Mouse (Mus musculus) CH12.LX (cell line): Measurements from ENCODE around the gene Jmjd8. TPM values are rescaled to one million over a fixed set of nuclear protein-coding genes. Genes with fewer than 3 reads are reported as not detected.

Experiments used
- DNase-seq: peaks from one replicate; pipeline ENCODE4 v3.0.0-alpha.2; 2013; ENCODE audit errors: extremely low read depth
- H3K27ac ChIP-seq: 2 replicates; pipeline ENCODE4 v1.5.1; 2012; ENCODE audit warnings: low read depth, mild to moderate bottlenecking, control low read depth, moderate library complexity; ENCODE audit not compliant: insufficient read depth
- H3K27me3 ChIP-seq: replicated peaks from 2 replicates; pipeline ENCODE3; 2012; ENCODE audit warnings: inconsistent platforms
- H3K36me3 ChIP-seq, 2 experiments: replicated peaks in 1 of 2; 2 replicates each; pipeline versions ENCODE3 to v1.6.1; 2012; ENCODE audit warnings: inconsistent platforms in 1 of 2, low read length in 1 of 2, mild to moderate bottlenecking in 1 of 2, mixed read lengths in 1 of 2, moderate library complexity in 1 of 2; ENCODE audit not compliant: control insufficient read depth in 1 of 2, insufficient read depth in 1 of 2
- H3K4me1 ChIP-seq, 2 experiments: 2 replicates each; pipeline ENCODE4 v1.6.1; 2012; ENCODE audit warnings: inconsistent platforms in 1 of 2, moderate library complexity in 1 of 2; ENCODE audit not compliant: insufficient read depth in 2 of 2, control insufficient read depth in 1 of 2
- H3K4me2 ChIP-seq: 2 replicates; pipeline ENCODE4 v1.6.1; 2012; ENCODE audit warnings: low read depth, mild to moderate bottlenecking, control low read depth; ENCODE audit not compliant: poor library complexity, insufficient read depth, severe bottlenecking
- H3K4me3 ChIP-seq, 3 experiments: fragments of 150-350 bp in 1 of 3; sonication (generic) in 1 of 3; replicated peaks in 1 of 3; 2 replicates each; pipeline versions ENCODE3 to v1.5.1; 2011 to 2012; ENCODE audit warnings: low read depth in 2 of 3, low read length in 2 of 3, mild to moderate bottlenecking in 2 of 3, moderate library complexity in 2 of 3, control low read depth in 1 of 3, improper control_type of control experiment in 1 of 3, inconsistent platforms in 1 of 3, mixed read lengths in 1 of 3; ENCODE audit not compliant: poor library complexity in 1 of 3
- H3K79me2 ChIP-seq: replicated peaks from 2 replicates; pipeline ENCODE4 v1.6.1; 2012; ENCODE audit warnings: mild to moderate bottlenecking, moderate library complexity; ENCODE audit not compliant: control insufficient read depth, poor library complexity, insufficient read depth, severe bottlenecking; ENCODE audit errors: extremely low read depth
- H3K9ac ChIP-seq: 2 replicates; pipeline ENCODE4 v1.6.1; 2012; ENCODE audit warnings: low read depth, mild to moderate bottlenecking, control low read depth, moderate library complexity; ENCODE audit not compliant: insufficient read depth
- H3K9me3 ChIP-seq: replicated peaks from 2 replicates; pipeline ENCODE3; 2012; ENCODE audit warnings: low read length, inconsistent platforms, mixed read lengths
- BHLHE40 ChIP-seq: IDR thresholded peaks from 2 replicates; pipeline ENCODE4 v1.6.1; 2011; ENCODE audit warnings: mild to moderate bottlenecking, low read depth, low read length, improper control_type of control experiment
- CHD1 ChIP-seq: IDR thresholded peaks from 2 replicates; pipeline ENCODE4 v1.6.1; 2012; ENCODE audit warnings: low read depth, low read length, improper control_type of control experiment, inconsistent platforms
- CHD2 ChIP-seq: IDR thresholded peaks from 2 replicates; pipeline ENCODE4 v1.6.1; 2011; ENCODE audit warnings: low read length, improper control_type of control experiment
- CTCF ChIP-seq, 2 experiments: IDR thresholded peaks in 1 of 2; conservative IDR thresholded peaks in 1 of 2; 2 replicates each; pipeline ENCODE4 v1.5.1; 2011 to 2012; ENCODE audit warnings: low read depth in 2 of 2, low read length in 2 of 2, improper control_type of control experiment in 1 of 2, inconsistent platforms in 1 of 2, mild to moderate bottlenecking in 1 of 2, moderate library complexity in 1 of 2
- EP300 ChIP-seq: IDR thresholded peaks from 2 replicates; pipeline ENCODE4 v1.6.1; 2011; ENCODE audit warnings: low read length, improper control_type of control experiment
- ETS1 ChIP-seq: conservative IDR thresholded peaks from 2 replicates; pipeline ENCODE4 v1.6.1; 2012; ENCODE audit warnings: low read depth, mild to moderate bottlenecking, inconsistent platforms, low read length, improper control_type of control experiment, moderate library complexity
- GABPA ChIP-seq: IDR thresholded peaks from 2 replicates; pipeline ENCODE4 v1.6.1; 2012; ENCODE audit warnings: low read depth, low read length, improper control_type of control experiment, inconsistent platforms; ENCODE audit not compliant: insufficient replicate concordance
- HCFC1 ChIP-seq: IDR thresholded peaks from 2 replicates; pipeline ENCODE4 v1.6.1; 2012; ENCODE audit warnings: low read depth, mild to moderate bottlenecking, inconsistent platforms, low read length, improper control_type of control experiment
- JUN ChIP-seq: IDR thresholded peaks from 2 replicates; pipeline ENCODE4 v1.6.1; 2011; ENCODE audit warnings: low read depth, mild to moderate bottlenecking, low read length, improper control_type of control experiment, moderate library complexity; ENCODE audit not compliant: insufficient read depth
- KAT2A ChIP-seq: IDR thresholded peaks from 2 replicates; pipeline ENCODE4 v1.6.1; 2012; ENCODE audit warnings: low read length, improper control_type of control experiment, inconsistent platforms; ENCODE audit not compliant: insufficient replicate concordance
- MAX ChIP-seq: IDR thresholded peaks from 2 replicates; pipeline ENCODE4 v1.6.1; 2011; ENCODE audit warnings: low read length, improper control_type of control experiment
- MAZ ChIP-seq: IDR thresholded peaks from 2 replicates; pipeline ENCODE4 v1.6.1; 2012; ENCODE audit warnings: low read depth, mild to moderate bottlenecking, inconsistent platforms, low read length, improper control_type of control experiment, moderate library complexity
- MEF2A ChIP-seq: IDR thresholded peaks from 2 replicates; pipeline ENCODE4 v1.6.1; 2014; ENCODE audit warnings: low read depth, mild to moderate bottlenecking, inconsistent platforms, low read length, improper control_type of control experiment, borderline replicate concordance
- MXI1 ChIP-seq: IDR thresholded peaks from 2 replicates; pipeline ENCODE4 v1.6.1; 2011; ENCODE audit warnings: mild to moderate bottlenecking, low read depth, low read length, improper control_type of control experiment
- MYC ChIP-seq: IDR thresholded peaks from 2 replicates; pipeline ENCODE4 v1.6.1; 2011; ENCODE audit warnings: low read depth, mild to moderate bottlenecking, improper control_type of control experiment, low read length
- NRF1 ChIP-seq: IDR thresholded peaks from 2 replicates; pipeline ENCODE4 v1.6.1; 2014; ENCODE audit warnings: low read depth, mild to moderate bottlenecking, inconsistent platforms, low read length, improper control_type of control experiment, moderate library complexity
- PAX5 ChIP-seq: IDR thresholded peaks from 2 replicates; pipeline ENCODE4 v1.6.1; 2012; ENCODE audit warnings: low read length, inconsistent platforms, mixed read lengths
- POLR2A ChIP-seq: IDR thresholded peaks from 2 replicates; pipeline ENCODE4 v1.6.1; 2011; ENCODE audit warnings: low read depth, mild to moderate bottlenecking, improper control_type of control experiment, low read length
- RCOR1 ChIP-seq: conservative IDR thresholded peaks from 2 replicates; pipeline ENCODE4 v1.6.1; 2012; ENCODE audit warnings: low read depth, mild to moderate bottlenecking, inconsistent platforms, low read length, improper control_type of control experiment
- SIN3A ChIP-seq: IDR thresholded peaks from 2 replicates; pipeline ENCODE4 v1.6.1; 2012; ENCODE audit warnings: low read length, improper control_type of control experiment, inconsistent platforms
- SMC3 ChIP-seq: IDR thresholded peaks from 2 replicates; pipeline ENCODE4 v1.6.1; 2011; ENCODE audit warnings: low read depth, low read length, improper control_type of control experiment
- TBP ChIP-seq: conservative IDR thresholded peaks from 2 replicates; pipeline ENCODE4 v1.6.1; 2011; ENCODE audit warnings: low read depth, low read length, improper control_type of control experiment
- TCF12 ChIP-seq: IDR thresholded peaks from 2 replicates; pipeline ENCODE4 v1.6.1; 2014; ENCODE audit warnings: low read depth, mild to moderate bottlenecking, inconsistent platforms, low read length, improper control_type of control experiment
- UBTF ChIP-seq: IDR thresholded peaks from 2 replicates; pipeline ENCODE4 v1.6.1; 2012; ENCODE audit warnings: low read depth, mild to moderate bottlenecking, inconsistent platforms, low read length, improper control_type of control experiment, moderate library complexity
- USF2 ChIP-seq: conservative IDR thresholded peaks from 2 replicates; pipeline ENCODE4 v1.6.1; 2011; ENCODE audit warnings: low read depth, low read length, improper control_type of control experiment
- ZC3H11A ChIP-seq: IDR thresholded peaks from 2 replicates; pipeline ENCODE4 v1.6.1; 2012; ENCODE audit warnings: low read depth, mild to moderate bottlenecking, inconsistent platforms, low read length, improper control_type of control experiment
- ZKSCAN1 ChIP-seq: IDR thresholded peaks from 2 replicates; pipeline ENCODE4 v1.6.1; 2012; ENCODE audit warnings: low read depth, inconsistent platforms, low read length, improper control_type of control experiment, borderline replicate concordance
- ZMIZ1 ChIP-seq: IDR thresholded peaks from 2 replicates; pipeline ENCODE4 v1.6.1; 2012; ENCODE audit warnings: low read depth, mild to moderate bottlenecking, inconsistent platforms, low read length, improper control_type of control experiment
- ZNF384 ChIP-seq: IDR thresholded peaks from 2 replicates; pipeline ENCODE4 v1.6.1; 2012; ENCODE audit warnings: low read depth, low read length, improper control_type of control experiment, inconsistent platforms
- dilution Hi-C: fragments of 300-500 bp; cut with MboI; formaldehyde crosslinking; loops from 2 replicates; pipeline ENCODE4 v1.14.3; 2020; ENCODE audit warnings: low sequenced_read_pairs; ENCODE audit not compliant: extremely low pct_unique_long_range_greater_than_20kb, extremely low pct_ligation_motif_present
- in situ Hi-C: fragments of 300-500 bp; cut with MboI; formaldehyde crosslinking; loops from 3 replicates; pipeline ENCODE4 v1.14.3; 2019; ENCODE audit warnings: low sequenced_read_pairs, low pct_ligation_motif_present, low pct_unique_long_range_greater_than_20kb, mixed read lengths
- polyA plus RNA-seq: library from polyadenylated mRNA; unstranded; fragments of >175 nt; gene quantifications from 2 replicates; pipeline ENCODE4 v1.2.1, GENCODE M21; 2012; ENCODE audit warnings: low read depth; ENCODE audit not compliant: insufficient read length
- total RNA-seq, 2 experiments: library from RNA; depleted of rRNA; stranded (reverse); fragments of 300-350 nt in 1 of 2; fragments of >200 nt in 1 of 2; gene quantifications; 2 replicates each; pipeline ENCODE4 v1.2.3; 2012 to 2014

The Jmjd8 gene
- total and polyA plus RNA-seq, 3 experiments, result 4.8 to 8.3 (median 7.7) TPM

DNA sequence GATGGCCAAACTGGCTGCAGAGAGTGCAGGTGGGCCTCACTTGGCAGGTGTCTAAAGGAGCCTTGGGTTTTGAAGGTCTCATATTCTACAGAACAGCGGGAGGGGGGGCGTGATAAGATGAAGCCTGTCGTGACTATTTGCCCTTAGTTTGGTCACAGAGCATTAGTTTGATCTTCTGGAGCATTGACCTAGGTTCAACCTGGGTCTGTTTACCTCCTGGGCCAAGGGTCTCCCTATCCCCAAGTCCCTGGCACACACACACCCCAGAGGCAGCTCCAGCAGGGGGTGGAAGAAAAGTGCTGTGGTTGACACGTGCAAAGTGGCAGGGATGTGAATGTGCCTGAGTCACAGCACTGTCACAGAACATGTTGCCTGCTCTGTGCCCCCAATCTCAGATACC lies 17.8 kb upstream of the Jmjd8 start:
- no peaks in the 10 kb centered on the region for H3K79me2 ChIP-seq
- H3K36me3 ChIP-seq, result no peaks in the 10 kb centered on the region
- H3K4me1 ChIP-seq, result no peaks in the 10 kb centered on the region
- H3K4me2 ChIP-seq, result no peak overlapping the region
- H3K27me3 ChIP-seq, result peaks cover 82% of the 10 kb centered on the region
- in situ Hi-C loops, result no loop called here
- no peak overlapping the region for H3K9ac ChIP-seq
- H3K27ac ChIP-seq, result no peak overlapping the region
- dilution Hi-C loops, result no loop called here
- no peak for TF ChIP-seq GABPA
- no peak for TF ChIP-seq POLR2A
- no peak for TF ChIP-seq TCF12
- no peak for TF ChIP-seq EP300
- no peak for TF ChIP-seq PAX5
- no peak for TF ChIP-seq ZC3H11A
- TF ChIP-seq CHD2, result no peak
- TF ChIP-seq UBTF, result no peak
- no peak for TF ChIP-seq JUN
- TF ChIP-seq RCOR1, result no peak
- no peak for TF ChIP-seq MYC
- TF ChIP-seq MXI1, result no peak
- TF ChIP-seq SIN3A, result no peak
- TF ChIP-seq MAZ, result no peak
- no peak for TF ChIP-seq HCFC1
- TF ChIP-seq NRF1, result no peak
- TF ChIP-seq ETS1, result no peak
- no peak for TF ChIP-seq CHD1
- no peak for TF ChIP-seq KAT2A
- no peak for TF ChIP-seq TBP
- DNase-seq, result no peak
- H3K4me3 ChIP-seq, result no peak overlapping the region
- no peaks in the 10 kb centered on the region for H3K9me3 ChIP-seq

DNA sequence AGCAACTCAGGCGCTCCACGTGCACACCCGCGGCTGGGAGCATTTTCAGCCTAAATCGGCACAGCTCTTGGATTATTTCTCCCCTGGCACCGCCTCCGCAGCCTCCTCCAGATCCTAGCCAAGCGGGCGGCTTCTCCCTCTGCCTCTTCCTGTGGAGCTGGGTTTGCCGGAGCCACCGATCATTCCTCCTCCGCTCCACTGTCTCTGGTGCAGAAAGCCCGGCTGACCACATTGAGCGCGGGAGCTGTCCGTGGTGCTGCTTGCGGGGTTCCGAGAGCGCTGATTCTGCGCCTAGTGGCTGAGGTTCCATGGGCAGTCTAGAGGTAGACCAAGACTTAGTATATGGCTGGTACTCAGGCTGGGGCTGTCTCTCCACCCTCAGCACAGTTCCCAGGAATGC lies 15.2 kb upstream of the Jmjd8 start:
- no peak overlapping the region for H3K27ac ChIP-seq
- TF ChIP-seq USF2 (no peak), TCF12 (no peak), CHD1 (no peak), CTCF (conservative IDR thresholded peaks at IDR 0.05 in 1 of 2, IDR thresholded peaks at IDR 0.05 in 1 of 2; ENCODE audit: low read depth in 2 of 2, low read length in 2 of 2) (peak in 1 of 2 experiments; percentile 50; a peak in 2 of 4 replicates), UBTF (no peak), MYC (no peak), MEF2A (no peak), SMC3 (no peak), POLR2A (no peak), MAX (no peak), ZMIZ1 (no peak), BHLHE40 (no peak), MXI1 (peak; percentile 87), ZNF384 (no peak), PAX5 (no peak), ZC3H11A (no peak), SIN3A (peak; percentile 81; the same call in 1 of the 2 replicates), ZKSCAN1 (no peak)
- TF ChIP-seq, all 38 proteins: peak for 3
- H3K79me2 ChIP-seq, result no peaks in the 10 kb centered on the region
- no peaks in the 10 kb centered on the region for H3K36me3 ChIP-seq
- dilution Hi-C loops (no loop called here), in situ Hi-C loops (no loop called here)
- DNase-seq, result peak; percentile 57
- no peaks in the 10 kb centered on the region for H3K9me3 ChIP-seq
- peaks cover 2 to 5% of the 10 kb centered on the region in 2 experiments; a peak in 3 of 4 replicates for H3K4me1 ChIP-seq
- peaks cover 95% of the 10 kb centered on the region for H3K27me3 ChIP-seq
- no peak overlapping the region for H3K4me2 ChIP-seq
- no peak overlapping the region for H3K9ac ChIP-seq
- no peak overlapping the region for H3K4me3 ChIP-seq
